Mouse (Mus musculus): ENCODE data around the gene Slc24a4. TPM values are rescaled to one million over a fixed set of nuclear protein-coding genes. Genes with fewer than 3 reads are reported as not detected.

Slc24a4 gene
- polyA plus RNA-seq, 1 experiment from 2014 or later = 0.16 TPM

DNA sequence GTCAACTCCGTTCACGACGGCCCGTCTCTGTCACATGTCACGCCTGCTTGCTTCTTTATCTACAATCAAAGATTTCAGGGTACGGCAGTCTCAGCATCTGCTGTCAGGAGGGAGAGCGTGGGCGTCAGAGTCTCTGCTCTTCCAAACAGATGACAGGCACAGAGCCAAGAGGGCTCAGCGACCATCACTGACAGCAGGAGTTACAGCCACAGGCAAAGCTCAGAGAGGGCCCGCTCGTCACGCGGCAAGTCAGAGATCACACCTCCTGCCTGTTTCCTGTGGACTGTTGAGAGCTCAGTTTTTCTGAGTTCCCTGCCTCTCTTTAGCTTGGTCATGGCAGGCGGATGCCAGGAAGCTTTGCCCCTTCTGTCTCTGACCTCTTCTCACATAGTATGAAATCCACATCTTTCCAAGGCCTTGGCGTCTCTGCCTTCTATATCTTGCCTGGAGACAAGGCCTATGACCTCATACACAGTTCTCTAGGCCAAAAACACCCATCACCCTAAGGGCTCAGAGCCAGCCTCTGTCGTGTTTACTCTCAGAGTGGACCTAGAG, 180.0 kb downstream of the Slc24a4 start:
- no peaks in the 10 kb centered on the region for H3K4me1 ChIP-seq (replicated peaks; ENCODE audit: control insufficient read depth, insufficient read depth, low read length)
- H3K4me3 ChIP-seq (ENCODE audit: low read depth, low read length) = no peak overlapping the region
- no peaks in the 10 kb centered on the region for H3K36me3 ChIP-seq (ENCODE audit: control insufficient read depth, insufficient read depth, low read length)
- no peak overlapping the region for H3K27ac ChIP-seq (ENCODE audit: low read depth, low read length)
- ATAC-seq (replicated peaks; ENCODE audit: low FRiP score) = no peak
- H3K9ac ChIP-seq (ENCODE audit: low read length) = no peak overlapping the region
- H3K27me3 ChIP-seq (ENCODE audit: control insufficient read depth, insufficient read depth, low read length) = no peaks in the 10 kb centered on the region
- no peaks in the 10 kb centered on the region for H3K9me3 ChIP-seq (ENCODE audit: control insufficient read depth, low read length)
- H3K4me2 ChIP-seq (ENCODE audit: low read depth, low read length, severe bottlenecking) = no peak overlapping the region
- DNase-seq (ENCODE audit: low spot score) = no peak
- 86% methylated on average over 16 of the region's 16 CpGs for WGBS

GRCm38 (mm10) chr12:102309099-102309799, 180.7 kb downstream of the Slc24a4 start:
- WGBS = 92% methylated on average over 11 of the region's 11 CpGs
- Histone ChIP-seq H3K9ac (ENCODE audit: low read length) (no peak overlapping the region), H3K27ac (ENCODE audit: low read depth, low read length) (no peak overlapping the region), H3K4me1 (replicated peaks; ENCODE audit: control insufficient read depth, insufficient read depth, low read length) (no peaks in the 10 kb centered on the region), H3K4me2 (ENCODE audit: low read depth, low read length, severe bottlenecking) (no peak overlapping the region), H3K4me3 (ENCODE audit: low read depth, low read length) (no peak overlapping the region), H3K9me3 (ENCODE audit: control insufficient read depth, low read length) (no peaks in the 10 kb centered on the region), H3K27me3 (ENCODE audit: control insufficient read depth, insufficient read depth, low read length) (no peaks in the 10 kb centered on the region), H3K36me3 (ENCODE audit: control insufficient read depth, insufficient read depth, low read length) (no peaks in the 10 kb centered on the region)
- ATAC-seq (replicated peaks; ENCODE audit: low FRiP score) = no peak
- no peak for DNase-seq (ENCODE audit: low spot score)

- H3K4me1 ChIP-seq (replicated peaks; ENCODE audit: control insufficient read depth, insufficient read depth, low read length) = no peaks in the 10 kb centered on the region
- no peak overlapping the region for H3K4me3 ChIP-seq (ENCODE audit: low read depth, low read length)
- WGBS = 89% methylated on average over 8 of the region's 8 CpGs
- H3K9me3 ChIP-seq (ENCODE audit: control insufficient read depth, low read length) = no peaks in the 10 kb centered on the region
- no peaks in the 10 kb centered on the region for H3K36me3 ChIP-seq (ENCODE audit: control insufficient read depth, insufficient read depth, low read length)
- ATAC-seq (replicated peaks; ENCODE audit: low FRiP score) (no peak), DNase-seq (ENCODE audit: low spot score) (no peak)
- no peaks in the 10 kb centered on the region for H3K27me3 ChIP-seq (ENCODE audit: control insufficient read depth, insufficient read depth, low read length)
- no peak overlapping the region for H3K4me2 ChIP-seq (ENCODE audit: low read depth, low read length, severe bottlenecking)
- no peak overlapping the region for H3K9ac ChIP-seq (ENCODE audit: low read length)
- no peak overlapping the region for H3K27ac ChIP-seq (ENCODE audit: low read depth, low read length)
These were observed 181.3 kb downstream of the Slc24a4 start for GRCm38 (mm10) chr12:102309800-102310195.

GRCm38 (mm10) chr12:102310261-102310660, 181.7 kb downstream of the Slc24a4 start:
- H3K27me3 ChIP-seq (ENCODE audit: control insufficient read depth, insufficient read depth, low read length) = no peaks in the 10 kb centered on the region
- no peaks in the 10 kb centered on the region for H3K9me3 ChIP-seq (ENCODE audit: control insufficient read depth, low read length)
- 94% methylated on average over 3 of the region's 3 CpGs for WGBS
- no peak overlapping the region for H3K9ac ChIP-seq (ENCODE audit: low read length)
- H3K4me3 ChIP-seq (ENCODE audit: low read depth, low read length) = no peak overlapping the region
- H3K27ac ChIP-seq (ENCODE audit: low read depth, low read length) = no peak overlapping the region
- no peak for DNase-seq (ENCODE audit: low spot score)
- no peaks in the 10 kb centered on the region for H3K4me1 ChIP-seq (replicated peaks; ENCODE audit: control insufficient read depth, insufficient read depth, low read length)
- no peaks in the 10 kb centered on the region for H3K36me3 ChIP-seq (ENCODE audit: control insufficient read depth, insufficient read depth, low read length)
- ATAC-seq (replicated peaks; ENCODE audit: low FRiP score) = no peak
- no peak overlapping the region for H3K4me2 ChIP-seq (ENCODE audit: low read depth, low read length, severe bottlenecking)

- DNase-seq (ENCODE audit: low spot score) (no peak), ATAC-seq (replicated peaks; ENCODE audit: low FRiP score) (no peak)
- Histone ChIP-seq H3K27ac (ENCODE audit: low read depth, low read length) (no peak overlapping the region), H3K36me3 (ENCODE audit: control insufficient read depth, insufficient read depth, low read length) (no peaks in the 10 kb centered on the region), H3K9me3 (ENCODE audit: control insufficient read depth, low read length) (no peaks in the 10 kb centered on the region), H3K4me1 (replicated peaks; ENCODE audit: control insufficient read depth, insufficient read depth, low read length) (no peaks in the 10 kb centered on the region), H3K9ac (ENCODE audit: low read length) (no peak overlapping the region), H3K4me3 (ENCODE audit: low read depth, low read length) (no peak overlapping the region), H3K4me2 (ENCODE audit: low read depth, low read length, severe bottlenecking) (no peak overlapping the region), H3K27me3 (ENCODE audit: control insufficient read depth, insufficient read depth, low read length) (no peaks in the 10 kb centered on the region)
- WGBS = 90% methylated on average over 5 of the region's 5 CpGs
These were observed 182.9 kb downstream of the Slc24a4 start for GRCm38 (mm10) chr12:102311454-102311853.

Other genes with a start within 250 kb of the Slc24a4 start
- 16.7 and 16.9 TPM in 2 replicates for gene Trip11, start 215.5 kb upstream of the Slc24a4 start, polyA plus RNA-seq (2014; fragmentation: Nextera tagmentation; extraction: Ambion mirVana)
- gene Atxn3, start 170.5 kb upstream of the Slc24a4 start, polyA plus RNA-seq (2014; fragmentation: Nextera tagmentation; extraction: Ambion mirVana) = 15.6 and 18.5 TPM in 2 replicates
- gene Cpsf2, start 152.7 kb upstream of the Slc24a4 start, polyA plus RNA-seq (2014; fragmentation: Nextera tagmentation; extraction: Ambion mirVana) = 45.0 and 46.1 TPM in 2 replicates
- 4.1 and 6.1 TPM in 2 replicates for gene Rin3, start 154.3 kb downstream of the Slc24a4 start, polyA plus RNA-seq (2014; fragmentation: Nextera tagmentation; extraction: Ambion mirVana)